Mouse (Mus musculus): ENCODE data around the gene Primpol. TPM values are rescaled to one million over a fixed set of nuclear protein-coding genes. Genes with fewer than 3 reads are reported as not detected.
A peak's percentile ranks its signal among the peaks of the same experiment; 100 is the strongest.

Primpol gene
- polyA plus RNA-seq, 1 experiment from 2014 or later = 14.8 TPM

- peak overlapping the region; percentile 59; the same call in 1 of the 2 replicates for H3K27ac ChIP-seq (replicated peaks)
- no peaks in the 10 kb centered on the region for H3K27me3 ChIP-seq
- H3K4me3 ChIP-seq (replicated peaks) = no peak overlapping the region
- H3K4me2 ChIP-seq (replicated peaks) = no peak overlapping the region
- H3K9me3 ChIP-seq (replicated peaks) = no peaks in the 10 kb centered on the region
- WGBS = 28% methylated on average over 5 of the region's 5 CpGs
- peak; percentile 71 for ATAC-seq (ENCODE audit: insufficient number of reproducible peaks, low FRiP score, low TSS enrichment, low read depth)
- peaks cover 29% of the 10 kb centered on the region for H3K4me1 ChIP-seq
- H3K9ac ChIP-seq = no peak overlapping the region
- H3K36me3 ChIP-seq = peaks cover 4% of the 10 kb centered on the region; the same call in 1 of the 2 replicates
Measured at GRCm38 (mm10) chr8:46539701-46540100, 77.3 kb downstream of the Primpol start.

- Histone ChIP-seq H3K27me3 (no peaks in the 10 kb centered on the region), H3K4me2 (replicated peaks) (no peak overlapping the region), H3K4me3 (replicated peaks) (no peak overlapping the region), H3K9me3 (replicated peaks) (no peaks in the 10 kb centered on the region), H3K4me1 (0 out of 2 replicates have a peak, but pooled peaks cover under 1% of the 10 kb centered on the region), H3K27ac (replicated peaks) (no peak overlapping the region), H3K9ac (no peak overlapping the region), H3K36me3 (peaks cover 9% of the 10 kb centered on the region)
- ATAC-seq (ENCODE audit: insufficient number of reproducible peaks, low FRiP score, low TSS enrichment, low read depth) = no peak
- WGBS = 87% methylated on average over 7 of the region's 7 CpGs
Measured at GRCm38 (mm10) chr8:46533926-46534325, 83.1 kb downstream of the Primpol start.

DNA sequence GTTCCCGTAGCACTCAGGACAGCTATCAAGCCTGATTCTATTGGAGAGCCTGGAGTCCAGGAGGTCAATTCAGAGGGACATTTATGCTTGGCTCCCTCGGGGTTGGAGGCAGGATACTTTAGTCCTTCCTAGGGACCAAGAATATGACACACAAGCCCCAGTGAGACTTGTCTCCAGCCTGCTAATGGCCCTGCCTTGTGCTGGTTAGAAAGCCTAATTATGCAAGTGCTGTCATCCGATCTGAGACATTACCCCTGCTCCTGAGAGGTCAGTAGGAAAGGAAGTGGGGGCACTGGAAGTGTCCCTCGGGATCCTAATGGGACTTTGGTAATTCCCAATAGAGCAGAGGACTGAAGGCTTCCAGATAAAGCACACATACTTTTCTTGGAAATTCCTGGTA is 86.5 kb downstream of the Primpol start:
- Histone ChIP-seq H3K36me3 (peaks cover 9% of the 10 kb centered on the region), H3K4me1 (no peaks in the 10 kb centered on the region), H3K27me3 (no peaks in the 10 kb centered on the region), H3K4me3 (replicated peaks) (no peak overlapping the region), H3K9me3 (replicated peaks) (no peaks in the 10 kb centered on the region), H3K9ac (no peak overlapping the region), H3K4me2 (replicated peaks) (no peak overlapping the region), H3K27ac (replicated peaks) (no peak overlapping the region)
- ATAC-seq (ENCODE audit: insufficient number of reproducible peaks, low FRiP score, low TSS enrichment, low read depth) = no peak
- WGBS = 31% methylated on average over 4 of the region's 4 CpGs

GRCm38 (mm10) chr8:46529508-46529907 is 87.5 kb downstream of the Primpol start:
- Histone ChIP-seq H3K4me1 (no peaks in the 10 kb centered on the region), H3K4me3 (replicated peaks) (no peak overlapping the region), H3K36me3 (peaks cover 9% of the 10 kb centered on the region), H3K9me3 (replicated peaks) (no peaks in the 10 kb centered on the region), H3K9ac (no peak overlapping the region), H3K27ac (replicated peaks) (no peak overlapping the region), H3K4me2 (replicated peaks) (no peak overlapping the region), H3K27me3 (no peaks in the 10 kb centered on the region)
- 79% methylated on average over 4 of the region's 4 CpGs for WGBS
- ATAC-seq (ENCODE audit: insufficient number of reproducible peaks, low FRiP score, low TSS enrichment, low read depth) = no peak

- Histone ChIP-seq H3K27me3 (no peaks in the 10 kb centered on the region), H3K9me3 (replicated peaks) (no peaks in the 10 kb centered on the region), H3K36me3 (peaks cover 7% of the 10 kb centered on the region), H3K27ac (replicated peaks) (no peak overlapping the region), H3K4me2 (replicated peaks) (no peak overlapping the region), H3K4me3 (replicated peaks) (no peak overlapping the region), H3K9ac (no peak overlapping the region), H3K4me1 (no peaks in the 10 kb centered on the region)
- 56% methylated on average over 10 of the region's 10 CpGs for WGBS
- no peak for ATAC-seq (ENCODE audit: insufficient number of reproducible peaks, low FRiP score, low TSS enrichment, low read depth)
Measured at GRCm38 (mm10) chr8:46526821-46527220, 90.2 kb downstream of the Primpol start.

DNA sequence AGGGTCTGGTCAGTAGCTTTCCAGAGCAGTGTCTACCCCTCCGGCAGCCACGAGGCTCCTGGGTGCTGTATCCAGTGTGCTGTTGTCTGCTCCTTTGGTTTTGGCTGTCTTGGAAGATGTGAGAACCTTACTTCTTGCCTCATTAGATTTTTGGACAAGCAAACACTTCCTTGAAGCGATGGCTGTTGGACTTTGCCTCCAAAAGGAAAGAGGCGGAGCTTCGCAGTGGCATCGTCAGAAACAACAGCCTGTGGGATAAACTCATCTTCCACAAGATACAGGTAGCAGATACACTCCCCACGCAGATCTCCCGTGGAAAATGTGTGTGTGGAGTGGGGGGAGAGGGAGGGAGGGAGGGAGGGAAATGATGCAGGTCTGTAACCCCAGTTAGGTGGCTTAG is 90.9 kb downstream of the Primpol start:
- no peak for ATAC-seq (ENCODE audit: insufficient number of reproducible peaks, low FRiP score, low TSS enrichment, low read depth)
- Histone ChIP-seq H3K4me1 (no peaks in the 10 kb centered on the region), H3K4me3 (replicated peaks) (no peak overlapping the region), H3K27me3 (no peaks in the 10 kb centered on the region), H3K9ac (no peak overlapping the region), H3K27ac (replicated peaks) (no peak overlapping the region), H3K36me3 (peaks cover 7% of the 10 kb centered on the region; the same call in 1 of the 2 replicates), H3K4me2 (replicated peaks) (no peak overlapping the region), H3K9me3 (replicated peaks) (no peaks in the 10 kb centered on the region)
- 88% methylated on average over 8 of the region's 8 CpGs for WGBS

Other genes with a start within 250 kb of the Primpol start
- 40.5 and 44.2 TPM in 2 replicates for gene Acsl1, start 146.2 kb downstream of the Primpol start, polyA plus RNA-seq (2015; fragmentation: Nextera tagmentation; extraction: Ambion mirVana)
- gene Cenpu, start 65.2 kb downstream of the Primpol start, polyA plus RNA-seq (2015; fragmentation: Nextera tagmentation; extraction: Ambion mirVana) = 10.1 and 10.5 TPM in 2 replicates
- gene Casp3, start 79 bp upstream of the Primpol start, polyA plus RNA-seq (2015; fragmentation: Nextera tagmentation; extraction: Ambion mirVana) = 85.3 and 90.2 TPM in 2 replicates
- gene Irf2, start 122.5 kb upstream of the Primpol start, polyA plus RNA-seq (2015; fragmentation: Nextera tagmentation; extraction: Ambion mirVana) = 19.7 and 21.0 TPM in 2 replicates